Mouse (Mus musculus): ENCODE results near the gene Hoxa4.

DNA sequence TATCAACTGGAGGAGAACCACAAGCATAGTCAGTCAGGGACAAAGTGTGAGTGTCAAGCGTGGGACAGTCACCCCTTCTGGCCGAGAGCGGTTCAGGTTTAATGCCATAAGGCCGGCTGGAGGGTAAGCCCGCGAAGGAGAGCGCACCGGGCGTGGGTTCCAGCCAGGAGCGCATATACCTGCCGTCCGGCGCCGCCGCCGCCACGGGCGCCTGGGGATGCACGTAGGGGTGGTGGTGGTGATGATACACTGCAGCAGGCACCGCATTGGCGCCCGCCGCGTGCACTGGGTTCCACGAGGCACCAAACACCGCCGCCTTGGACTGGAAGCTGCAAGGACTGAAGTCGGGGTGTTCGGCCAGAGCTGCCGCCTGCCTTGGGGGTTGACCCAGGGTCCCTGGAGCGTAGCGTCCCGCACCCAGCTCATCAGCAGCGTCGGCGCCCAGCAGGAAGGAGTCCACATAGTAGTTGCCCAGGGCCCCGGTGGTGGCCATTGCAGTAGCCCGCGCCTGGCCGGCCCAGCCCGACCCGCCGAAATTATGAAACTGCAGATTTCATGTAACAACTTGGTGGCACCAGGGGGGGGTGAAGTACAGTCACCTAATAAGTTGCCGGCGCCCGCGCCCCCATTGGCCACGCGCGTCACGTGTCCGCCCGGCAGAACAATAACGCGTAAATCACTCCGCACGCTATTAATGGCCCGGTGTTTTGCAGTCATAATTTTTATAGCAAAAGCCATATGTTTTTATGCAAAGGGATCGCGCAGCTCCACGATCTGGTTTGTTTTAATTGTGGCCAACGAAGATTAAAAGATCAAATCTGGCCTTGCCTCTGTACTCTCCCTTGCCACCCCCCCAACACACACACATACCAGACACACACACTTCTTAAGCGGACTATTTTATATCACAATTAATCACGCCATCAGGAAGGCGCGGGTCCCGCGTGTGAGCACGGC lies 34.3 kb upstream of the Hoxa4 start:
- TF ChIP-seq CTCF (IDR thresholded peaks at IDR 0.05; ENCODE audit: low read depth) = no peak
- TF ChIP-seq EP300 (IDR thresholded peaks at IDR 0.05; ENCODE audit: low read depth) = no peak
